Mouse (Mus musculus) frontal cortex, postnatal 25 days (tissue): ENCODE measurements around the gene Ascc2.
A peak's percentile ranks its signal among the peaks of the same experiment; 100 is the strongest.
"Not testable (repeated sequence)": the region's sequence is repeated elsewhere in the genome, so short reads cannot be mapped to it uniquely, and the experiment has no call there.

ENCODE experiments used
- DNase-seq, 2 experiments: peaks; one replicate each; pipeline ENCODE4 v3.0.0; 2022; ENCODE audit warnings: low spot score in 2 of 2

The Ascc2 gene

DNA sequence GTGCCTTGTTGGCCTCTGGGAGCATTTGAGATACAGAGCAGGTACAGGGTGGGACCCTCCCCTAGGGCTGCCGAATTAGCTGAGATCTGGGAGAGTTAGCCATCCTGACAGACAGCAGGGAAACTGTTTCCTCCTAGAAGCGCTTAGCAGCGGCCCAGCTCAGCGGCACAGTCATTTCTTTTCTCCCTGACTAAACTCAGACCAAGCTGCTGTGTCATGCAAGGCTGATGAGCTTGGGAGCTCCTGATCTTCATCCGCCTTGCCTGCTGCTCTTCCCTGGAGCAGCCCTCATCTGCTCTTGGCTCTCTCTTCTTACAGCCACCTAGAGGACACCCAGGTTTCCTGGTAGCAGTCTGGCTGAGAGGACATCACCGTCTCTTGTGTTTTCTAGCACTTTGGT lies 46.6 kb downstream of the Ascc2 start:
- DNase-seq: no peak

DNA sequence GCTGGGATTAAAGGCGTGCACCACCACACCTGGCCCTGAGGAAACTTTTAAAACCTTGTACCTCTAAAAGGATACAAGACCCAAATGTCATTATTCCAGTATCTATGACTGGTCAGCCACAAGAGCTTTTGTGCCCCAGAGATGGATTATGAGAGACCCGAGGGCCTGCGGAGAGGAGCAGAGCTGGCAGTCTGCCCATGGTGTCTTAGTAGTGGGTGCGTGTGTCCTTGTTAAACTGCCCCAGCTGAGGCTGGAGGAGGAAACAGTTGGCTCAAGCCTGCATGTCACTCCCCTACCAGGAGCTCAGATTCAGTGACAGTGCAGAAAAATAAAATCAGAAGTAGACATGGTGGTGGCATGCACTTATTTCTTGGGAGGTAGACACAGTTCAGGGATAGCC lies 47.5 kb downstream of the Ascc2 start:
- DNase-seq: no peak

DNA sequence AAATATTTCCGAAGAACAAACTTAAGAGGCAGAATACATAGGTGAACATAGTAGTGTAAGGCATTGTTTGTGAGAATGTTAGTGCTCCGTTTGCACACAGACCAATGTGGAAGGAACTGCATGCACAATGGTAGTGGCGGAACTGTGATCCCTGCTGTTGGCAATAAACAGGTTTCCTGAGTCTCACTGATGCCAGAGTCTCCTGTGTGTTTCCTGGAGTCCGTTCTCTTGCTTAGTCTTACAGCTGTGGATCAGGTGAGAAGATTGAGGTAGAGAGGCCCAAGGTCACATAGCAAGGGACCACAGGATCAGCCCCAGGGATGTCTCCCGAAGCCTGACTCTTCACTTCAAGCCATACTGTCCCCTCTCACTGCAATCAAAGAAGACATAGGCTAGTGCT lies 48.0 kb downstream of the Ascc2 start:
- no peak for DNase-seq

DNA sequence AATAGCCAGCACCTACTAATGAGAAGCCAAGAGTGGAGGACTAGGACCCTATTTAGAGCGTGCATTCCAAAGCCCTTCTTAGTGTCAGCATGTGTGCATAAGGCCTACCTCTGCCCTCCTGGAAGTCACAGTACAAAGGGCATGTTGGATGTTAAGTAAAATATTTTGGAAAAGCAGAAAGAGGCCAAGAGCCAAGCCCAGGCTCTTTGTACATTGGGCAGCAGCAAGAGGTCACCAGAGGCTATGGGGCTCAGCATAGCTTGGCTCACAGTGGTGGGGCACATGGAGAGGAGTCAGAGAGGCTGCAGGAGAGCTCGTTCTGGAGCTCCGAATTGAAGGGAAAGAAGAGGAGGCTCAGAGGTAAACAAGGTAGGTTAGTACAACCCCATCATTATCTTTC lies 49.5 kb downstream of the Ascc2 start:
- DNase-seq: no peak

DNA sequence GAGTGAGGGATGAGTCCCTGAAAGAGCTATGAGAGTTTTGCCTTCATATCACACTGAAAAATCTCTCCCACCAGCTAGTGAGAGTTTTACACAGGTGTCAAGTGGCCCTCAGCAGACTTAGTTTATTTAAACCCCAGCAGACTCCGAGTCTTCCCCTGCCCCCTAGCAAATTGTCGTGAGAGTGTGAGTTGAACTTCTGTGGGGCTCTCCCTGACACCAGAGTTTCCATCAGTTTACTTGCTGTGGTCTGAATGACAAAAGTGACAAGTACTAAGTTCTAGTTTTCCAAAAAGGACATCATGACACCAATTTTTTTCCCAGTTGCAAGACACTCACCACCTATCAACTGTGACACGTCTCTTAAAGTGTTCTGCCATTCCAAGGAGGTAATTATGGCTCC lies 50.3 kb downstream of the Ascc2 start:
- DNase-seq: no peak

DNA sequence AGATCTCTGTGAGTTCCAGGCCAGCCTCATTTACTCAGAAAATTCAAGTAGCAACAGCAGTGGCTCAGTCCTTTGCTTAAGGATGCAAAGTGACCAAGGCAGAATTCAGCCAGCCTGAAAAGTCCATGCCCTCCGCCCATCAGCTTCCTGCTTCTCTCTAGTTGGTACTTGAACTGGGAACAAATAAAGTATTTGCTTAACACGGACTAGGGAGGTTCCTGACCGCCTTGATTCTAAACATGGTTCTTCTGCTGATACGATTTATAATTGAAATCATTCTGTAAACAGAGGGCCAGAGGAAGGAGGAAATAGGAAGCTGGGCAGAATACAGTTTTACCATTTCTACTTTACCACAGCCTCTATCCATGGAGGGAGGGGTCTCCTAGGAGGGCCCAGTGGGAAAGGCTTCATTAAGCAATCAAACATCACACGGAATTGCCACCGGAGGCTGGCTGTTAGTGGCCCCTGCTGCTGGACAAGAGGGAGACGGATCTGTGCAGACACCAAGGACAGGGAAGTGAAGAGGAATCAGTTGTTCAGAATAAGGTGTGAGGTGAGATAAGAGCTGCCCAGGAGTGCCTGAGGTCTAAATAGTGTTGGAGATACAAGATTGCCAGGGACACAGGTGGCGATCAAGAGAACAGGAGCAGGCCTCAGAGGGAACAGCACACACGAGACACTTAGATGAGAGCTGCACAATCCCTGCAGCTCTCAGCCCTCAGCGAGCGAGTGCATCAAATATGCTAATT lies 51.3 kb downstream of the Ascc2 start:
- DNase-seq: no peak

DNA sequence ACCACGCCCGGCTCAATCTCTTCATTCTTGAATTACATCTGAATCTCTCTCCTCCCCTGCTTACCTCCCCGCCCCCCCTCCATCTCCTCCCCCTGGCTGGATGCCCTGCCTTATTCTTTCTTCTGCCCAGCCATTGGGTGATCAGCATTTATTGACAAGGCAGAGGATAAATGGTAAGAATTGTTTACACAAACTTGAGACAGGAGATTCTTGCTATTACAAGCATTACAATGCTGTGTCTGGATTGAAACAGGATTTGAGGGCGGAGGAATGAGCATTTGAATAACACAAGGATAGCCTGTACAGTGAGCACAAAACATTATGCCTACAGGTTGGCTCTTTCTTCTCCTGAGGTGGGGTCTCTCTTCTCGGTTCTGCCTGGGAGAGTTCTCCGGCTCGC lies 52.8 kb downstream of the Ascc2 start:
- no peak for DNase-seq

DNA sequence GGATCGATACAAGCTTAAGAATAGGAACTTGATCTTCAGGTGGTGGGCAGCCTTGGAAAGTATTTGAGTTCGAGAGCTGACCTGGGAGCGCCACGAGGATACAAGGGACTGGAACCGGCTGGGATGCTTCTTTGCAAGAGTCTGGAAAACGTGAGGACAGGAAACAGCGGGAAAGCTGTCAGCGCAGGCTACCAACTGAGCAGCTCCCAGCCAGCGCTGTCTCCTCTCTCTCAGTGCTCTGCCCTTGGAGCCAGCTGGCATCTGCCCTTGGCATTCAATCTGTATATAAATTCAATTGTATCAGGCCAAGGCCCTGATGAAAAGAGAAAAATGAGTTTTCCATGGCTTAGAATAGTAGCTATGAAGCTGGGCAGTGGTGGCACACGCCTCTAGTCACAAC lies 53.7 kb downstream of the Ascc2 start:
- no peak for DNase-seq

DNA sequence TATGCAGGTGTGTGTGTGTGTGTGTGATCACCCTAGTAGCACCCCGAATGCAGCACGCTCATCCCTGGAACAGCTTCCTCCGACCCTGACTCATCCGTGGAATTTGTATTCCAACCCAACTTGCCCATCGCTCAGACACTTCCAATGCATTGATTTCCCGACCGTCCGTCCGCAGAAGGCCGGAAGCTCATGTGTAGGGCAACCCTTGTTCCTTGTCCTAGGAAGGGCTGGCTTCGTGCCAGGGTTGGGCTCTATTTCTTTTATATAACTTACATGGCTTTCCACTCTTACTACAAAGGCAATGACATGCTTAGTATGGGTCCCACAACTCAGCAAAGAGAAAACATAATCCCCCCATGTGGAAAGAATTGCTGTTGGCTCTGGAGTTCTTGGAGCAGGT lies 54.6 kb downstream of the Ascc2 start:
- DNase-seq: no peak

DNA sequence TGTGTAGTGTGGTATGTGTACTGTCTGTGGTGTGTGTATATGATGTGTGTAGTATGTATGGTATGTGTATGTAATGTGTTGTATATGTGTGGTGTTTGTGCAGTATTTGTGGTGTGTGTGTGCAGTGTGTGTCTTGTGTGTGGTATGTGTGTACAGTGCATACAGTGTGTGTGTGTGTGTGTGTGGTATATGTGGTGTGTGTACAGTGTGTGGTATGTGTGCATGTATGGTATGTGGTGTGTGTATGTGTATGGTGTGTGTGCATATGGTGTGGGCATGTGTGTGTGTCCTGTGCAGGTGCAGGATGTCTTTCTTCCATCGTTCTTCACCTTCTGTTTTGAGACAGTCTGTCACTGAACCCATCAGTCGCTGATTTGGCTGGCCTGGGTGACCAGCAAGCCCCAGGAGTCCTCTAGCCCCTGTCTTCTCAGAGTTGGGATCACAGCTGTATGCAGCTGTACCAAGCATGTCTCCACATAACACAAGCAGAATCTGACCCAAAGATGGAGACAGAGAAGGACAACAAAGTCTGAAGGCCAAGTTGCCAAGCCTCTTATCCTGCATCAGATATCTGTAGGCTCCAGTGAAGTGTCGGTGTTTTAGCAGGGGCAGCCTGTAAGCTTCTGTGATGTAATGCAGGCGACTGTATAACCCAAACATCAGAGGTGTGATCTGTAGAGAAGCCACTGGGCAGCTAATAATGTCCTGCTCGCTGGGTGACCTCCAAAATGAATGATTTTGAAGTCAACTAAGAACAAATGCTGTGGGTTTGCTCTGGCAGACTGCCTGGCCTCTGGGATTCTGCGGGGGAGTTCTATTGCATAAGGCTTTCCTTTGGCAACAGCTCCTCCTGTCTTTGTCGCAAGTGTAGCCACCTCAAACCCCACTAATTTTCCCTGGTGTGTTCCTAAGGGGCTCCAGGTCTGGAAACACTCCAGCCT lies 59.8 kb downstream of the Ascc2 start:
- DNase-seq: peak in 1 of 2 experiments; percentile 50

DNA sequence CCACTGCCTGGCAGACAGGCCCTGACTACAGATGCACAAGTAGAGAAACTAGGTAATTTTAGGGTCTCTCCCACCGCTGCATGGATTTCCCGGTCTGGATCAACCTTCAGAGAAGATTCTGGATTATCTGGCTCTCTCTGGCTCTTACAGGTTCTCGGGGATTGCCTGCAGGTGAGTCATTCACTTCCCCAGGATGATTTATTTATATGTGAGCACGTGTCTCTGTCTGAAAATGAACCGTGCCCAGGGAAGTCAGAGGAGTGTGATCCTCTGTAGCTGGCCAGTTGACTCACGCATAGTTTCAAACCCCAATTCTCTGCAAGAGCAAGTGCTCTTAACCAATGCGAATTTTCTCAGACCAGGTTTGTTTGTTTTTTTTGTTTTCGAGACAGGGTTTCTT lies 63.2 kb downstream of the Ascc2 start:
- no peak for DNase-seq

DNA sequence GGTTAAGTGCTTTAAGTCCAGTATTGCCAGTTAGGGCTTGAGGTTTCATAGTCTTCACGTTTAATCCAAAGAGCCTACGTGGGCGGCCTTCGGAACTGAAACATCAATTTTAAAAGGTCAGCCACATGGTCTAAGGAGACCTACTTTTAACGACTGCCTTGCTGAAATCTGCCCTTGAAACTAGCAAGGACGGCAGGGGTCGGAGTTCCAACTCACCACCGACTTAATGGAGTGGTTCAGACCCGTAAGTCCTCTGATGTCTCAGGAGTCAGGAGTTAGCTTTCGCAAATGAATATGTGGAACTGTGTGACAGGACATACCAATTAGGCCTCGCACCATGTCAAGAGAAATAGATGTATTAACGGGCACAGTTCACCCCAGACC lies 66.1 kb downstream of the Ascc2 start:
- no peak for DNase-seq

DNA sequence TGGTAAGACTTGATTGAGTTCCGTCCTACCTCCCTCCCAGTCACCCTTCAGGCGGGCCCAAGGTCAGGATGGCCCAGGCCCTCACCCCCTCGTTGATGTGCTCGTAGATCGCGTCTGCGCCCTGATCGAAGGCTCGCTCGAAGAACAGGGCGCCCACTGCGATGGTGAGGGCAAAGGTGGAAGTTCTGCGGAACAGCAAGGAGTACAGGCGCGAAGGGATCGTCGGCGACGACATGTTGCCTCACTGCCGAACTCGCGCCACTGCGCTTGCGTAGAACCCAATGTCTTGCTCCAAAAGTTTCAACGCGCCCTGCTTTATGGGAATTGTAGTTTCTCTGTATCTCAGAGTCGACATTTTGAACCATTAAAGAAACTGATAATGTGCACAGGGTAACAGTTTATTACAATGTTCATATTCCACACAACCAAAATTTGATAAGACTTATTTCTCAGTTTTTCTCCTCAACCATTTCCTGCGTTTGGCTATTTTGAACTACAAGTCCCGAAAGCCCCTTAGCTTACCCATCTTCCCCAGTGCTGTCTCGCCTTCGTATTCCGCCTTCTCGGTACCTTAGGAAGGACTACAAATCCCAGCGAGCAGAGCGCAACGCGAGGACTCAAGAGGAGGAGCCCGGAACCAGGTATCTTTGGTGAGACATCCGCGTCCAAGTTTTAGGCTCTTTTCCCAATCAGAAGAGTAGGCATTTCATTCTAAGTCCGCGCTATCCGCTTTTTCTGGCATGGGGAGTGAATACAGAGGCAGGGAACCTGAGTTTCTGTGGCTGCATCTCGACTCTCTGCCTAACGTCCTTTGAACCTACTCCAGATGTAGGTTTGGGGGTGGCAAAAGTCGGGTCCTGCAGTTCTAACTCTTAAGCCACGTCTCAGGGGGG lies 66.8 kb downstream of the Ascc2 start, which contains the start of the genes Uqcr10 and Zmat5:
TSS of gene Uqcr10 (minus strand) at position 271 of the 893 bp plus-strand sequence.
TSS of gene Zmat5 (plus strand) at position 607 of the 893 bp plus-strand sequence.
- peak; percentile 81 to 84 for DNase-seq

DNA sequence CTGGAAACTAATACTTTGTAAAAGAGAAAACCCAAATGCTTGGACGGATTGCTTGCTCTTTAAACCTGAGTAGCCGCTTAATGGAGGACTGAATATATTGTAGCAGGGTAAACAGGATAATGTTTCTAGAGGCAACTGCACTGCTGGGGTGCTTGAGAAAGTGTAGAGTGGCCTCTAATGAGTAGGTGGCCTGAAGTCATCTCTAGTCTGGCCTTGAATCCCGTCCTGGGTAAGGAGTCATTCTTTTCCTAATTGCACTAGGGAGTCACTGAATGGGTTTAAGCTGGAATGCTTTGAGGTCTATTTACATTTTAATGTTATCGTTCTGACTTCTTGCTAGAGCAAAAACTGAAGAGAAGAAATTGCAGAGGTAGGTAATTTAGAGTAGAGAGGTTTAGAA lies 67.6 kb downstream of the Ascc2 start:
- no peak for DNase-seq

DNA sequence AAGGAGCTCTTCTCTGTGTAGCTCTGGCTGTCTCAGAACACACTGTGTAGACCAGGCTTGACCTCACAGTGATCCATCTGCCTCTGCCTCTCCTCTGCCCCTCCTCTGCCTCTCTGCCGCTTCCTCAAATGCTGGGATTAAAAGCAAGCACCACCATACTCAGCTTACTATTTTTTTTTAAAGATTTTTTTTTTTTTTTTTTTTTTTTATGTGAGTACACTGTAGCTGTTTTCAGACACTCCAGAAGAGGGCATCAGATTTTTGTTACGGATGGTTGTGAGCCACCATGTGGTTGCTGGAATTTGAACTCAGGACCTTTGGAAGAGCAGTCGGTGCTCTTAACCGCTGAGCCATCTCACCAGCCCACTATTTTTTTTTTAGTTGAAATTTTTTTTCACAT lies 72.6 kb downstream of the Ascc2 start:
- DNase-seq: not testable (repeated sequence)

DNA sequence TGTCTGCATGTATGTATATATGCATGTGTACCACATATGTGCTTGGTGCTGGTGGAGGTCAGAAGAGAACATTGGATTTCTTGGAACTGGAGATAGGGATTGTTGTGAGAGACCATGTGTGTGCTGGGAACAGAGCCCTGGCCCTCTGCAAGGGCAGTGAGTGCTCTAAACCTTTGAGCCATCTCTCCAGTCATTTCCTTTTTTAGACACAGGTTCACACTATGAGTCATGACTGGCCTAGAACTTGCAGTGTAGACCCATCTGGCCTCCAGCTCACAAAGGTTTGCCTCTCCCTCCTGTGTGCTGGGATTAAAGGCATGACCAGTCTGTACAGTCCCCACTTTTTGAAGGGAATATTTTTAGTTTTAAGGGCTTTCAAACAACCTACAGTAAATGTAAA lies 75.3 kb downstream of the Ascc2 start:
- DNase-seq: no peak

DNA sequence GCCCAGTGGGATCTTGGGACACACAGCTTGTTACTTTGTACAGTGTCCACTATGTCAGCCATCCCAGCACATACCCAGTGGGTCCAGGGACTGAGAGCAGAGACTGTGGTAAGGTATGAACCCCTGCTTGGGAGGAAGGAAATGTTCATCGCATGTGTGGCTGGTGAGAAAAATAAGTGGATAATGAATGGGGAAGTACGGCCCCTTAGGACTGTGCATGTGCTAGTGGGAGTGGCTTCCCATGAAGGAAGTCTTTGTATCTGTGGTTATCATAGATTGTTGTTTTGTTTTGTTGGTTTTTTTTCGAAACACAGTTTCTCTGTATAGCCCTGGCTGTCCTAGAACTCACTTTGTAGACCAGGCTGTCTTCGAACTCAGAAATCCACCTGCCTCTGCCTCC lies 77.2 kb downstream of the Ascc2 start:
- DNase-seq: no peak

DNA sequence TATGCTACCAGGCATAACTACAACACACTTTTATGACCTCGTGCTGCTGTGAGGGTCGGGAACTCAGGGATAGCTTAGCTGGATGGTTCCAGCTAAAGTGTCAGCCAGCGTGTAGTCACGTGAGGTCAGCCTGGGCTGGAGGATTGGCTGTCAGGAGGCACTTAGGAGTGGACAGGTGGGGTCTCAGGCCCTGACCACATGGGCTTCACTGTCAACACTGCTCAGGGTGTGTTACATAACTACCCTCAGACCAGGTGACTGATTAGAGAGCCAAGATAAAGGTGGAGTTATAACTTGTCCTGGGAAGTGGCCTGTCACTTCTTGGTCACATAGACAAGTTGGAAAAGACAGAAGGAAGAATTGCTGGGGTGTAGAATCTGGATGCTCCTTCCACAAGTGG lies 78.0 kb downstream of the Ascc2 start:
- no peak for DNase-seq

DNA sequence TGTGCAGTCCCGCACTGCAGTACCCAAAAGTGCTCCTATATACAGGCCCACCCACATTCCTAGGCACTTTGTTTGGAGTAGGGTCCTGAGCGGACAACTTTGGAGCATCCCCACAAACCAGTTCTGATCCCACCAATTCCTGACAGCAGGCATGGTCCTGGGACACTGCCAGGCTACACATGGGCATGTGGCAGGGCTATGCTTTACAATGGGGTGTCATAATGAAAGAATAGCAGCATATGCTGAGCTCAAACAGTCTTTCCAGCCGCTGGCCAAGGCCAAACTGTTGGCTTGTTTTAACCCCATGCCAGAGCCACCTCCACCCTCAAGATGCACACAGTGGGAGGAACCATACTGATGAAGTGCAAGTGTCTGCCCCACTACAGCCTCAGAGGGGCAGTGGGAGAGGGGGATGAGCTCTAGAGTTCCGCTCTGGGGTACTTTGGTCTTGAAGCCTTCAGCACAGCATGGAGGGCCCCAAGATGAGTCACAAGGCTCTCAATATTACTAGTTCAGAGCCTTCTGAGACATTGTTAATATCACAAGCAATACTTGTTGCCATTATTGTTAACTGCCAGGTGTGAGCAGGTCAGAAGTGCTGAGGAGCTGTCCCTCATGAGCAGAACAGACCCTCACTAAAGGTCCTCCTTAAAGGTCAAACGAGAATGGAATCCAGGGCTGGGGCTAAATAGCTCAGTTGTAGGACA lies 79.1 kb downstream of the Ascc2 start:
- no peak for DNase-seq

DNA sequence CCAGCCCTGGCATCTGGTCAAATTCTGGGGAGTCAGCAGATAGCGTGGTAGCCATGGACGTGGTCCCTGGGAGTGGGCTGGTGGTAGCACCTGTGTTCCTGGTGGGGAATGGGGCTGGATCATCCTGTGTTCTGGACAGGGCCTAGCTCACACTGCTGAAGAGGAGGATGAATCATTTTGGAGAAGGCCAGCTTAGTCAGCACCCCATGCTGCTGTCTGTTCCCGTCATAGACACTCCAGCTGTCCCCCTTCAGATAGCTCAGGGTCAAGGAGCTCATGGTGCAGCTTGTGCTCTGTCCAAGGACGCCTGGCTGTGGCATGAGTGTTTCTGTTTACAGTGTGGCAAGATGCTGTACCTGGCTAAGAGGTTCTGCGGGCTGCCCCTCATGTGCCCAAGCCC lies 81.0 kb downstream of the Ascc2 start:
- DNase-seq: no peak

DNA sequence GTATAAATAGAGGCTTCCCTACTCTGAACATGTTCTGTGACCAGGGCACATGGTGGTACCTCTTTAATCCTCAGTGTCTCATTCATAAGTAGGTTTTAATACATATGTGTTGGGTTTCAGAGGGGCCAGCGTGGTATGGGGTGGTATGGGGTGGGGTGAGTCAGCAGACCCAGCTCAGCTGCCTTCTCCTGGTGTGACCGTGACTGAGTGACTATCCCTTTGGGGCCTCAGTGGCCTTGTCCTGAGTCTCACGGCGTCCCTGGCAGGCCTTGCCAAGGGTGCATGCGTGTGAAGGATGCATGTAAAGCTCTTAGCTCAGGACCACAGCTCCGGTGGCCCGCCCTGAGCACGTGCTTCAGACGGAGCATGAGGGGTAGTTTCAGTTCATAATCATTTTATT lies 82.4 kb downstream of the Ascc2 start:
- no peak for DNase-seq
